Mouse (Mus musculus) heart, embryonic 11.5 days (tissue): ENCODE data around the gene Gpr68. TPM values are rescaled to one million over a fixed set of nuclear protein-coding genes. Genes with fewer than 3 reads are reported as not detected.

Source experiments
- polyA plus RNA-seq: library from polyadenylated mRNA; unstranded; fragments of >200 nt; fragmentation: Nextera tagmentation; extraction: Ambion mirVana; gene quantifications from 2 replicates; pipeline ENCODE4 v1.2.1, GENCODE M21; 2014

Gpr68 gene
- polyA plus RNA-seq, 1 experiment from 2014 or later: 4.2 TPM

Other genes with a start within 250 kb of the Gpr68 start
- 4.7 and 6.1 TPM in 2 replicates for gene Rps6ka5, start 181.2 kb downstream of the Gpr68 start, polyA plus RNA-seq
- 1.6 and 2.0 TPM in 2 replicates for gene Dglucy, start 129.1 kb downstream of the Gpr68 start, polyA plus RNA-seq
- gene Ccdc88c, start 120.9 kb upstream of the Gpr68 start, polyA plus RNA-seq: 2.0 and 3.1 TPM in 2 replicates
- 36.2 and 39.1 TPM in 2 replicates for gene Ppp4r3a, start 175.5 kb upstream of the Gpr68 start, polyA plus RNA-seq